25 mouse cellular contexts compared by ENCODE assay signal in genomic region chr10:86026354-86026753, GRCm38 (mm10). TPM values are rescaled to one million over a fixed set of nuclear protein-coding genes. Genes with fewer than 3 reads are reported as not detected.
DNase-seq lines count a peak whose midpoint lies in the region; ATAC-seq and TF ChIP-seq lines count a peak whose summit lies in the region.
"Had no signal": no experiment of that assay in that cellular context is flagged by ENCODE, and none has a peak within 500 bp of the region (broad histone marks: within the 10 kb centered on the region; RNA-seq: fewer than 3 reads in every experiment).

No protein-coding gene starts in this region.

- no peak for DNase-seq in heart, adult 11 months
- no peak for DNase-seq in G1E (ENCODE audit: low spot score)
- DNase-seq in kidney, postnatal 36 days = no peak
- DNase-seq in left cerebral cortex, adult 8-10 months (ENCODE audit: low spot score in 2 of 2) = no peak
- no peak for DNase-seq in forebrain, embryonic 11.5 days (ENCODE audit: low spot score)
- DNase-seq: cerebellum, adult 11-12 months; cerebellum, postnatal 14 days; gastrocnemius, postnatal 25 days; heart, postnatal 14 days; kidney, adult 8-10 months; kidney, postnatal 25 days; left cerebral cortex, postnatal 4 days; lung, postnatal 10 days; right cerebral cortex, postnatal 25 days; thymus, postnatal 14 days had no signal

- H3K9ac ChIP-seq in heart, embryonic 11.5 days (ENCODE audit: low read depth, low read length) = no peak overlapping the region
- H3K9ac ChIP-seq in liver, embryonic 15.5 days = no peak overlapping the region
- no peak overlapping the region for H3K9ac ChIP-seq in forebrain, embryonic 11.5 days (ENCODE audit: low read length)
- H3K9ac ChIP-seq: forebrain, embryonic 15.5 days; hindbrain, embryonic 13.5 days; neural tube, embryonic 15.5 days had no signal

- TF ChIP-seq CTCF in G1E (IDR thresholded peaks at IDR 0.05; ENCODE audit: low read depth, low read length) = no peak

- 72% methylated on average over 3 of the region's 3 CpGs for WGBS in heart, embryonic 11.5 days (ENCODE audit: insufficient replicate concordance)
- WGBS in liver, embryonic 15.5 days (ENCODE audit: insufficient replicate concordance) = 22% methylated on average over 3 of the region's 3 CpGs
- WGBS in forebrain, embryonic 11.5 days = 97% methylated on average over 3 of the region's 3 CpGs

- H3K4me2 ChIP-seq in heart, embryonic 11.5 days = peak overlapping the region; percentile 19; the same call in 1 of the 2 replicates
- peak overlapping the region; percentile 66 for H3K4me2 ChIP-seq in liver, embryonic 15.5 days
- H3K4me2 ChIP-seq in forebrain, embryonic 11.5 days (ENCODE audit: low read depth, low read length, severe bottlenecking) = no peak overlapping the region
- H3K4me2 ChIP-seq: forebrain, embryonic 15.5 days; hindbrain, embryonic 13.5 days; neural tube, embryonic 15.5 days had no signal

- peak overlapping the region; percentile 57 for H3K27ac ChIP-seq in heart, embryonic 11.5 days (ENCODE audit: low read depth, low read length)
- peak overlapping the region; percentile 98 for H3K27ac ChIP-seq in liver, embryonic 15.5 days (replicated peaks)
- no peak overlapping the region for H3K27ac ChIP-seq in forebrain, embryonic 11.5 days (ENCODE audit: low read depth, low read length)
- H3K27ac ChIP-seq: forebrain, embryonic 15.5 days; hindbrain, embryonic 13.5 days; neural tube, embryonic 15.5 days had no signal

- H3K4me3 ChIP-seq in heart, embryonic 11.5 days (ENCODE audit: low read depth, low read length) = no peak overlapping the region
- no peak overlapping the region for H3K4me3 ChIP-seq in G1E (ENCODE audit: low read depth, low read length)
- H3K4me3 ChIP-seq in liver, embryonic 15.5 days (replicated peaks) = peak overlapping the region; percentile 29
- no peak overlapping the region for H3K4me3 ChIP-seq in forebrain, embryonic 11.5 days (ENCODE audit: low read depth, low read length)
- H3K4me3 ChIP-seq: forebrain, embryonic 15.5 days; hindbrain, embryonic 13.5 days; neural tube, embryonic 15.5 days had no signal

- H3K4me1 ChIP-seq in heart, embryonic 11.5 days (ENCODE audit: control insufficient read depth, insufficient read depth, low read length) = no peaks in the 10 kb centered on the region; the same call in 1 of the 2 replicates
- peaks cover 45% of the 10 kb centered on the region for H3K4me1 ChIP-seq in G1E (ENCODE audit: insufficient read depth, low read depth, low read length)
- peaks cover 51% of the 10 kb centered on the region for H3K4me1 ChIP-seq in liver, embryonic 15.5 days (replicated peaks)
- H3K4me1 ChIP-seq in forebrain, embryonic 11.5 days (replicated peaks; ENCODE audit: control insufficient read depth, insufficient read depth, low read length) = no peaks in the 10 kb centered on the region

- H3K36me3 ChIP-seq in heart, embryonic 11.5 days (ENCODE audit: control insufficient read depth, insufficient read depth, low read length) = no peaks in the 10 kb centered on the region; the same call in none of the 2 replicates
- peaks cover 59% of the 10 kb centered on the region for H3K36me3 ChIP-seq in G1E (replicated peaks)
- H3K36me3 ChIP-seq in liver, embryonic 15.5 days (replicated peaks) = peaks cover 52% of the 10 kb centered on the region
- H3K36me3 ChIP-seq in forebrain, embryonic 11.5 days (ENCODE audit: control insufficient read depth, insufficient read depth, low read length) = no peaks in the 10 kb centered on the region
- H3K36me3 ChIP-seq: forebrain, embryonic 15.5 days had no signal

- ATAC-seq in heart, embryonic 11.5 days (replicated peaks; ENCODE audit: insufficient number of reproducible peaks, low FRiP score, low TSS enrichment) = peak; percentile 69
- peak; percentile 23 for ATAC-seq in G1E (ENCODE audit: extremely low read depth, insufficient number of reproducible peaks, low FRiP score, poor library complexity, severe bottlenecking)
- ATAC-seq in common myeloid progenitor, adult 5-6 weeks (replicated peaks; ENCODE audit: low read depth, poor library complexity, severe bottlenecking) = 0 out of 2 replicates have a peak, but pooled peaks have one; percentile 22
- peak; percentile 82 for ATAC-seq in liver, embryonic 15.5 days (ENCODE audit: insufficient read depth)
- ATAC-seq in forebrain, embryonic 11.5 days (replicated peaks; ENCODE audit: low FRiP score) = no peak
- ATAC-seq: forebrain, embryonic 15.5 days; midbrain, embryonic 16.5 days had no signal

- no peaks in the 10 kb centered on the region for H3K9me3 ChIP-seq in heart, embryonic 11.5 days (replicated peaks; ENCODE audit: control insufficient read depth, low read length)
- peaks cover 4% of the 10 kb centered on the region; the same call in 1 of the 2 replicates for H3K9me3 ChIP-seq in G1E (replicated peaks)
- H3K9me3 ChIP-seq in liver, embryonic 15.5 days (replicated peaks) = no peaks in the 10 kb centered on the region
- H3K9me3 ChIP-seq in forebrain, embryonic 11.5 days (ENCODE audit: control insufficient read depth, low read length) = no peaks in the 10 kb centered on the region
- H3K9me3 ChIP-seq: forebrain, embryonic 15.5 days; hindbrain, embryonic 13.5 days; neural tube, embryonic 15.5 days had no signal

- no peaks in the 10 kb centered on the region for H3K27me3 ChIP-seq in heart, embryonic 11.5 days (ENCODE audit: control insufficient read depth, insufficient read depth, low read length)
- no peaks in the 10 kb centered on the region for H3K27me3 ChIP-seq in G1E (ENCODE audit: insufficient read depth, low read length)
- no peaks in the 10 kb centered on the region for H3K27me3 ChIP-seq in liver, embryonic 15.5 days
- H3K27me3 ChIP-seq in forebrain, embryonic 11.5 days (ENCODE audit: control insufficient read depth, insufficient read depth, low read length) = no peaks in the 10 kb centered on the region
- H3K27me3 ChIP-seq: forebrain, embryonic 15.5 days; hindbrain, embryonic 13.5 days; neural tube, embryonic 15.5 days had no signal

RNA-seq across cellular contexts. Expression of gene Fbxo7, which starts 4.6 kb away (rescaled TPM):
- 25.2 and 25.5 TPM in 2 replicates for polyA plus RNA-seq in heart, embryonic 11.5 days (2014; fragmentation: Nextera tagmentation; extraction: Ambion mirVana)
- total RNA-seq in G1E (2014; fragmentation: Nextera tagmentation) = 45.3 and 65.0 TPM in 2 replicates
- 44.6 and 53.3 TPM in 2 replicates for total RNA-seq in G1E (2017)
- 16.9 and 20.8 TPM in 2 replicates for polyA plus RNA-seq in G1E (2012)
- 26.0 and 38.1 TPM in 2 replicates for total RNA-seq in common myeloid progenitor, adult 5-6 weeks (2017)
- polyA plus RNA-seq in liver, embryonic 15.5 days (2015; fragmentation: Nextera tagmentation; extraction: Ambion mirVana) = 65.6 and 65.9 TPM in 2 replicates
- total RNA-seq in left cerebral cortex, adult 8-10 months (2022) = 10 to 100 TPM; 30.6 to 36.2 (median 33.5) TPM
- 20.0 and 20.3 TPM in 2 replicates for polyA plus RNA-seq in forebrain, embryonic 11.5 days (2014; fragmentation: Nextera tagmentation; extraction: Ambion mirVana)

RNA-seq across cellular contexts. Expression of gene Bpifc, which starts 14.7 kb away (rescaled TPM):
- not detected in 2 replicates for polyA plus RNA-seq in heart, embryonic 11.5 days (2014; fragmentation: Nextera tagmentation; extraction: Ambion mirVana)
- not detected in 2 replicates for total RNA-seq in G1E (2014; fragmentation: Nextera tagmentation)
- total RNA-seq in G1E (2017) = not detected in 2 replicates
- not detected in 2 replicates for polyA plus RNA-seq in G1E (2012)
- total RNA-seq in common myeloid progenitor, adult 5-6 weeks (2017) = 3.4 and 5.7 TPM in 2 replicates
- polyA plus RNA-seq in liver, embryonic 15.5 days (2015; fragmentation: Nextera tagmentation; extraction: Ambion mirVana) = 0.03 TPM in 1 of 2 replicates, not detected in the other
- total RNA-seq in left cerebral cortex, adult 8-10 months (2022) = under 1 TPM; 0.11 to 0.39 (median 0.20) TPM
- polyA plus RNA-seq in forebrain, embryonic 11.5 days (2014; fragmentation: Nextera tagmentation; extraction: Ambion mirVana) = not detected in 2 replicates
- total RNA-seq: ES-E14; gastrocnemius, postnatal 25 days; heart, postnatal 14 days; left cerebral cortex, postnatal 4 days; liver, adult 2 months had no signal
- polyA plus RNA-seq: forebrain, embryonic 15.5 days; hindbrain, embryonic 13.5 days; liver, adult 2 months; midbrain, embryonic 16.5 days; spleen, adult 2 months had no signal
